Mouse (Mus musculus) heart, postnatal 0 days (tissue): ENCODE measurements around the gene Rfpl4b. TPM values are rescaled to one million over a fixed set of nuclear protein-coding genes. Genes with fewer than 3 reads are reported as not detected.
"Not testable (repeated sequence)": the region's sequence is repeated elsewhere in the genome, so short reads cannot be mapped to it uniquely, and the experiment has no call there.

Experiments used
- ATAC-seq: fragments of 200-750 bp; cut with Nextera tagmentation; 2 replicates; pipeline ENCODE4 v1.8.0; 2017; ENCODE audit warnings: low read depth, moderate number of reproducible peaks, moderate library complexity; ENCODE audit not compliant: insufficient read depth
- DNase-seq: peaks from one replicate; pipeline ENCODE4 v3.0.0-alpha.2; 2016; ENCODE audit warnings: low spot score
- H3K27ac ChIP-seq: fragments of 300-500 bp; sonication (generic); 2 replicates; pipeline ENCODE4 v1.5.1; 2014; ENCODE audit warnings: low read depth, mild to moderate bottlenecking
- H3K27me3 ChIP-seq: fragments of 300-500 bp; sonication (generic); 2 replicates; pipeline ENCODE4 v1.6.1; 2014; ENCODE audit warnings: low read length, mixed read lengths; ENCODE audit not compliant: control insufficient read depth, insufficient read depth
- H3K36me3 ChIP-seq: fragments of 300-500 bp; sonication (generic); replicated peaks from 2 replicates; pipeline ENCODE4 v1.6.1; 2014; ENCODE audit warnings: low read length, mixed read lengths; ENCODE audit not compliant: control insufficient read depth, insufficient read depth
- H3K4me1 ChIP-seq: fragments of 300-500 bp; sonication (generic); 2 replicates; pipeline ENCODE4 v1.6.1; 2014; ENCODE audit warnings: antibody characterized with exemption; ENCODE audit not compliant: control insufficient read depth, insufficient read depth
- H3K4me2 ChIP-seq: fragments of 300-500 bp; sonication (generic); 2 replicates; pipeline ENCODE4 v1.6.1; 2014; ENCODE audit warnings: low read depth, mild to moderate bottlenecking, low read length, moderate library complexity
- H3K4me3 ChIP-seq: fragments of 300-500 bp; sonication (generic); 2 replicates; pipeline ENCODE4 v1.5.1; 2014; ENCODE audit warnings: low read depth, low read length
- H3K9ac ChIP-seq: fragments of 300-500 bp; sonication (generic); replicated peaks from 2 replicates; pipeline ENCODE4 v1.6.1; 2014; ENCODE audit warnings: low read depth, low read length, mixed read lengths
- H3K9me3 ChIP-seq: fragments of 300-500 bp; sonication (generic); replicated peaks from 2 replicates; pipeline ENCODE4 v1.6.1; 2016; ENCODE audit warnings: low read length; ENCODE audit not compliant: control insufficient read depth
- CTCF ChIP-seq: IDR thresholded peaks from 2 replicates; pipeline ENCODE4 v1.5.1; 2016; ENCODE audit warnings: antibody characterized with exemption, control low read depth, low read depth
- EP300 ChIP-seq: IDR thresholded peaks from 2 replicates; pipeline ENCODE4 v1.6.1; 2016; ENCODE audit warnings: antibody characterized with exemption, low read depth
- WGBS: fragments of 180-500 bp; shearing (Covaris S2); extraction: QIAGEN DNeasy Blood & Tissue Kit; methylation state at CpG from one replicate; pipeline ENCODE4 v1.1.7; 2014; 5-methylcytosine and 5-hydroxymethylcytosine counted together
- polyA plus RNA-seq: library from polyadenylated mRNA; unstranded; fragments of >200 nt; fragmentation: Nextera tagmentation; extraction: Ambion mirVana; gene quantifications from 2 replicates; pipeline ENCODE4 v1.2.1, GENCODE M21; 2015
- total RNA-seq: library from RNA; depleted of rRNA; stranded (reverse); fragments of >200 nt; gene quantifications from 2 replicates; pipeline ENCODE4 v1.2.3, GENCODE M21; 2014; ENCODE audit warnings: low replicate concordance; rRNA removed

The Rfpl4b gene
- not detected in 2 replicates for total RNA-seq
- not detected in 2 replicates for polyA plus RNA-seq

GRCm38 (mm10) chr10:38821679-38822078, at the start of gene Rfpl4b:
Gene Rfpl4b (minus strand): TSS chr10:38821779.
- DNase-seq (no peak), ATAC-seq (no peak)
- Histone ChIP-seq H3K9ac (no peak within 1 kb of the TSS), H3K36me3 (no peaks in the 10 kb centered on the region), H3K4me1 (no peaks in the 10 kb centered on the region), H3K27ac (no peak within 1 kb of the TSS), H3K9me3 (0 out of 2 replicates have a peak, but pooled peaks cover 3% of the 10 kb centered on the region), H3K4me3 (no peak within 1 kb of the TSS), H3K27me3 (no peaks in the 10 kb centered on the region), H3K4me2 (no peak within 1 kb of the TSS)
- 73% methylated on average over 3 of the region's 3 CpGs for WGBS
- TF ChIP-seq CTCF, result no peak
- TF ChIP-seq EP300, result no peak

- Histone ChIP-seq H3K4me1 (no peaks in the 10 kb centered on the region), H3K27ac (no peak overlapping the region), H3K4me2 (no peak overlapping the region), H3K9me3 (no peaks in the 10 kb centered on the region), H3K36me3 (no peaks in the 10 kb centered on the region), H3K9ac (no peak overlapping the region), H3K4me3 (no peak overlapping the region), H3K27me3 (no peaks in the 10 kb centered on the region)
- TF ChIP-seq CTCF (no peak), EP300 (no peak)
- ATAC-seq (no peak), DNase-seq (no peak)
- whole genome bisulfite sequencing, result 39% methylated on average over 2 of the region's 2 CpGs
Measured at GRCm38 (mm10) chr10:38855186-38855585, 33.6 kb upstream of the Rfpl4b start.

GRCm38 (mm10) chr10:38850006-38850405, 28.4 kb upstream of the Rfpl4b start:
- H3K36me3 ChIP-seq, H3K27ac ChIP-seq, H3K27me3 ChIP-seq, ATAC-seq, H3K9me3 ChIP-seq, H3K4me1 ChIP-seq, DNase-seq, H3K4me3 ChIP-seq, H3K4me2 ChIP-seq, H3K9ac ChIP-seq: not testable (repeated sequence)
- 30% methylated on average over 5 of the region's 5 CpGs for WGBS

GRCm38 (mm10) chr10:38848884-38849499, 27.4 kb upstream of the Rfpl4b start:
- TF ChIP-seq CTCF (peak; percentile 82), EP300 (no peak)
- ATAC-seq, result no peak
- 22% methylated on average over 8 of the region's 8 CpGs for WGBS
- peak; percentile 13 for DNase-seq
- Histone ChIP-seq H3K9ac (no peak overlapping the region), H3K4me2 (no peak overlapping the region), H3K4me3 (no peak overlapping the region), H3K9me3 (no peaks in the 10 kb centered on the region), H3K27ac (no peak overlapping the region), H3K36me3 (no peaks in the 10 kb centered on the region), H3K27me3 (no peaks in the 10 kb centered on the region), H3K4me1 (no peaks in the 10 kb centered on the region)

GRCm38 (mm10) chr10:38848231-38848630, 26.7 kb upstream of the Rfpl4b start:
- Histone ChIP-seq H3K4me1 (no peaks in the 10 kb centered on the region), H3K27me3 (no peaks in the 10 kb centered on the region), H3K9me3 (no peaks in the 10 kb centered on the region), H3K27ac (no peak overlapping the region), H3K4me3 (no peak overlapping the region), H3K4me2 (no peak overlapping the region), H3K36me3 (no peaks in the 10 kb centered on the region), H3K9ac (no peak overlapping the region)
- DNase-seq (no peak), ATAC-seq (no peak)
- 84% methylated on average over 4 of the region's 4 CpGs for WGBS
- TF ChIP-seq EP300, result no peak
- TF ChIP-seq CTCF, result no peak

GRCm38 (mm10) chr10:38823741-38824140, 2.2 kb upstream of the Rfpl4b start:
- no peaks in the 10 kb centered on the region for H3K27me3 ChIP-seq
- no peak overlapping the region for H3K4me2 ChIP-seq
- H3K4me1 ChIP-seq, result no peaks in the 10 kb centered on the region
- no peak overlapping the region for H3K9ac ChIP-seq
- ATAC-seq, result no peak
- no peak overlapping the region for H3K27ac ChIP-seq
- WGBS, result 45% methylated on average over 1 of the region's 1 CpGs
- H3K4me3 ChIP-seq, result no peak overlapping the region
- no peak for DNase-seq
- H3K9me3 ChIP-seq, result 0 out of 2 replicates have a peak, but pooled peaks cover 3% of the 10 kb centered on the region
- no peak for TF ChIP-seq CTCF
- TF ChIP-seq EP300, result no peak
- no peaks in the 10 kb centered on the region for H3K36me3 ChIP-seq
